Mouse (Mus musculus): ENCODE measurements at regions not wholly inside any gene's neighbourhood (a gene's known extent, or its start where the extent isn't known, plus 50 kb on each side); places are given as distances from the start of the nearest gene placed in this dataset.

GRCm38 (mm10) chr2:78094921-78095320, 148.7 kb upstream of the Cwc22 start:
- no peak for DNase-seq (ENCODE audit: low spot score in 2 of 2)

GRCm38 (mm10) chr2:78064321-78065037, 118.3 kb upstream of the Cwc22 start:
- no peak for DNase-seq (ENCODE audit: low spot score in 2 of 2)

- no peak for DNase-seq (ENCODE audit: low spot score in 2 of 2)
Measured at GRCm38 (mm10) chr2:78059801-78060416, 113.7 kb upstream of the Cwc22 start.

GRCm38 (mm10) chr2:78058988-78059387, 112.8 kb upstream of the Cwc22 start:
- no peak for DNase-seq (ENCODE audit: low spot score in 2 of 2)

GRCm38 (mm10) chr2:78053910-78054309, 107.7 kb upstream of the Cwc22 start:
- DNase-seq (ENCODE audit: low spot score in 2 of 2) = no peak

GRCm38 (mm10) chr2:78050542-78050941, 104.4 kb upstream of the Cwc22 start:
- no peak for DNase-seq (ENCODE audit: low spot score in 2 of 2)

GRCm38 (mm10) chr2:78049248-78049874, 103.2 kb upstream of the Cwc22 start:
- peak; percentile 2 to 12 for DNase-seq (ENCODE audit: low spot score in 2 of 2)

GRCm38 (mm10) chr2:78048706-78049055, 102.5 kb upstream of the Cwc22 start:
- DNase-seq (ENCODE audit: low spot score in 2 of 2) = no peak

- no peak for DNase-seq (ENCODE audit: low spot score in 2 of 2)
Measured at GRCm38 (mm10) chr2:78048030-78048705, 102.0 kb upstream of the Cwc22 start.

- DNase-seq (ENCODE audit: low spot score in 2 of 2) = no peak
Measured at GRCm38 (mm10) chr2:78027319-78027718, 81.1 kb upstream of the Cwc22 start.

- DNase-seq (ENCODE audit: low spot score in 2 of 2) = no peak
Measured at GRCm38 (mm10) chr2:78026808-78027207, 80.6 kb upstream of the Cwc22 start.

- DNase-seq (ENCODE audit: low spot score in 2 of 2) = no peak
Measured at GRCm38 (mm10) chr2:78025651-78026435, 79.7 kb upstream of the Cwc22 start.

- DNase-seq (ENCODE audit: low spot score in 2 of 2) = no peak
Measured at GRCm38 (mm10) chr2:78024981-78025565, 78.9 kb upstream of the Cwc22 start.

GRCm38 (mm10) chr2:78023916-78024685, 77.9 kb upstream of the Cwc22 start:
- no peak for DNase-seq (ENCODE audit: low spot score in 2 of 2)

GRCm38 (mm10) chr2:78023416-78023815, 77.2 kb upstream of the Cwc22 start:
- DNase-seq (ENCODE audit: low spot score in 2 of 2) = no peak

GRCm38 (mm10) chr2:78022756-78023155, 76.6 kb upstream of the Cwc22 start:
- DNase-seq (ENCODE audit: low spot score in 2 of 2) = no peak

GRCm38 (mm10) chr2:78021905-78022304, 75.7 kb upstream of the Cwc22 start:
- DNase-seq (ENCODE audit: low spot score in 2 of 2) = no peak

GRCm38 (mm10) chr2:78021356-78021900, 75.3 kb upstream of the Cwc22 start:
- no peak for DNase-seq (ENCODE audit: low spot score in 2 of 2)

GRCm38 (mm10) chr2:78020516-78020915, 74.3 kb upstream of the Cwc22 start:
- no peak for DNase-seq (ENCODE audit: low spot score in 2 of 2)

GRCm38 (mm10) chr2:78019916-78020315, 73.7 kb upstream of the Cwc22 start:
- DNase-seq (ENCODE audit: low spot score in 2 of 2) = no peak
